Mouse (Mus musculus) liver, embryonic 12.5 days (tissue): ENCODE results near the gene Tchp. TPM values are rescaled to one million over a fixed set of nuclear protein-coding genes. Genes with fewer than 3 reads are reported as not detected.

Experiments used
- ATAC-seq: fragments of 200-750 bp; cut with Nextera tagmentation; 2 replicates; pipeline ENCODE4 v1.8.0; 2017; ENCODE audit warnings: moderate number of reproducible peaks, mild to moderate bottlenecking, moderate library complexity
- H3K27ac ChIP-seq: fragments of 300-500 bp; sonication (generic); 2 replicates; pipeline ENCODE4 v1.5.1; 2016; ENCODE audit warnings: mild to moderate bottlenecking
- H3K27me3 ChIP-seq: fragments of 300-500 bp; sonication (generic); replicated peaks from 2 replicates; pipeline ENCODE4 v1.6.1; 2016; ENCODE audit warnings: mild to moderate bottlenecking, moderate library complexity
- H3K36me3 ChIP-seq: fragments of 300-500 bp; sonication (generic); 2 replicates; pipeline ENCODE4 v1.6.1; 2016; ENCODE audit warnings: mild to moderate bottlenecking, moderate library complexity
- H3K4me1 ChIP-seq: fragments of 300-500 bp; sonication (generic); 2 replicates; pipeline ENCODE4 v1.6.1; 2016
- H3K4me2 ChIP-seq: fragments of 300-500 bp; sonication (generic); 2 replicates; pipeline ENCODE4 v1.6.1; 2016; ENCODE audit warnings: mild to moderate bottlenecking, moderate library complexity
- H3K4me3 ChIP-seq: fragments of 300-500 bp; sonication (generic); 2 replicates; pipeline ENCODE4 v1.5.1; 2016; ENCODE audit warnings: mild to moderate bottlenecking, moderate library complexity
- H3K9ac ChIP-seq: fragments of 300-500 bp; sonication (generic); 2 replicates; pipeline ENCODE4 v1.6.1; 2016; ENCODE audit warnings: mild to moderate bottlenecking, moderate library complexity
- H3K9me3 ChIP-seq: fragments of 300-500 bp; sonication (generic); replicated peaks from 2 replicates; pipeline ENCODE4 v1.6.1; 2016; ENCODE audit warnings: mild to moderate bottlenecking, moderate library complexity
- WGBS: fragments of 180-500 bp; shearing (Covaris S2); methylation state at CpG from one replicate; pipeline ENCODE4 v1.1.7; 2016; ENCODE audit not compliant: insufficient replicate concordance; 5-methylcytosine and 5-hydroxymethylcytosine counted together
- polyA plus RNA-seq: library from polyadenylated mRNA; unstranded; fragments of >200 nt; fragmentation: Nextera tagmentation; extraction: Ambion mirVana; gene quantifications from 2 replicates; pipeline ENCODE4 v1.2.1, GENCODE M21; 2016

Tchp gene
- polyA plus RNA-seq, 1 experiment from 2014 or later: 7.5 TPM

DNA sequence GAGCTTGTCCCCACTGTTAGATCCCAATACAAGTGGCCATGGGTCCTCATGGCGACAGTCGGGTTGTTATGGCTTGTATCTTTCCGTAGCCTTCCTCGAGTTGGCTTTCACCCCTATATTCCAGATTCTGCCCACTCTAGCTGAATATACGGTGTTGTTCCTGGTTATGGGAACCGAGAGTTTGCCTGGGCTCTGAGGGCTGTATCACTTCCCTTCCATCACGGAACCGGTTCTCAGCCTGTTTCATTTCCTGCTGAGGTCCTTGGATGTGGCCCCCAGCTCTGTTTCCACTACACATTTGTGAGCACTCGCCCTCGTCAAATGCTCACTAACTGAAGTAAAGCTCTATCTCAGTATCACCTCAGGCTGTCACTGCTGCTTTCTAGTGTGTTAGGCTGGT, 14.4 kb downstream of the Tchp start:
- H3K9ac ChIP-seq: no peak overlapping the region
- H3K4me2 ChIP-seq: no peak overlapping the region
- no peak for ATAC-seq
- 83% methylated on average over 10 of the region's 10 CpGs for WGBS
- no peaks in the 10 kb centered on the region for H3K9me3 ChIP-seq
- peaks cover 83% of the 10 kb centered on the region for H3K36me3 ChIP-seq
- no peaks in the 10 kb centered on the region for H3K4me1 ChIP-seq
- H3K27me3 ChIP-seq: no peaks in the 10 kb centered on the region
- H3K4me3 ChIP-seq: no peak overlapping the region
- H3K27ac ChIP-seq: no peak overlapping the region

DNA sequence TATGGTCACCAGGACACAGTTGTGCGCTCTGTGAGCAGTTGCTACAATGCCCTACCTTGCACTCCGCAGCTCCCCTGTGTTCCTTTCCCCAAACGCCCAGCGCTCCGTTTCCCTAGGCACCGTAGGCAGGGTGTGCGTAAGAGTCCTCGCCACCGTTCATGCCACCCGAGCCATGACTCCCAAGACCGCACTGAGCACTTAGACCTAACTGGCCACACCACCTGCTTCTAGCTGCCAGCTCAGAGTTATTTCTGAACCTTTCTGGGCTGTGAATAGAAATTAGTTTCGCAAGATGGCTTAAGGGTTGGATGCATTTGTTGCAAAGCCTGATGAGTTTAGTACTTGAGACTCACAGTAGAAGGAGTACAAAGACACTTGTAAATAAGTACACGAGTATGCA, 15.3 kb downstream of the Tchp start:
- H3K27me3 ChIP-seq: no peaks in the 10 kb centered on the region
- no peak for ATAC-seq
- no peak overlapping the region for H3K4me3 ChIP-seq
- H3K27ac ChIP-seq: no peak overlapping the region
- 91% methylated on average over 13 of the region's 13 CpGs for WGBS
- H3K9ac ChIP-seq: no peak overlapping the region
- no peak overlapping the region for H3K4me2 ChIP-seq
- no peaks in the 10 kb centered on the region for H3K9me3 ChIP-seq
- no peaks in the 10 kb centered on the region for H3K4me1 ChIP-seq
- peaks cover 83% of the 10 kb centered on the region for H3K36me3 ChIP-seq

DNA sequence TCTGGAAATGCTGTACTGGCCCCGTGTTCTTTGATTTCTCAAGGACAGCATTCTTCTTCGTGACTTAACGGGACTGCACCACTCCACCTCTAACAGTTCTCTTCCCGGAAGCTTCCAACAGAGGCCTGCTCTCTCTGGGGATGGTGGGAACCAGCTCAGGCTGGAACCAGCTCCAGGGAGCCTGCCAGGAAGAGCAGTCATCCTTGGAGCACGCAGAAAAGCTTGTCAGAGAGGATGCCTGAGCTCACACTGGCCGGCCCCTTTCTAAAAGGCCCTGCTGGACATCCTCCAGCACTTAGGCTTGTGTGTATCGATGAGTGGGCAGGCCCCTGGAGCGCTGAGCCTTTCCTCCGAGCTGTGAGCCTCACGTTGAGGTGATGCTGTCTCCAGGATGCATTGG, 20.6 kb downstream of the Tchp start:
- H3K9me3 ChIP-seq: no peaks in the 10 kb centered on the region
- no peak for ATAC-seq
- WGBS: 87% methylated on average over 10 of the region's 10 CpGs

DNA sequence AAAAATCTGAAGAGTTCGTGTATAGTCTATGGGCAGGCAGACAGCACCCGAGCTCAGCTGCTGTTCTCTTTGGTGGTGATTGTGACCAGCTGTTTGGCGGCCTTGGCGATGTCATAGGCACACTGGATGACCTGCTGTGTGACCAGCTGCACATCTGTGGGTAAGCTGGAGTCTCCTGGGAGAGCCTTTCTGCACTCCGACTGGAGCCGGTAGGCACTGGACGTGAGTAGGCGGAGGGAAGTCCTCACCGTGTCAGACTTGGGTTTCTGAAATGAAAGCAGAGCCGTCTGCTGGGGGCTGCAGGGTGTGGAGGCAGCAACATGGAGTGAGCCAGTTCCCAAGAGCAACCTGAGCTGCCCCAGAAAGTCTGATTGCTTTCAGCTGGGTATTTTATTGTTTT, 22.6 kb downstream of the Tchp start:
- no peaks in the 10 kb centered on the region for H3K9me3 ChIP-seq
- H3K4me3 ChIP-seq: no peak overlapping the region
- H3K4me2 ChIP-seq: no peak overlapping the region
- no peak overlapping the region for H3K9ac ChIP-seq
- H3K27ac ChIP-seq: no peak overlapping the region
- WGBS: 85% methylated on average over 10 of the region's 10 CpGs
- H3K36me3 ChIP-seq: peaks cover 93% of the 10 kb centered on the region
- no peaks in the 10 kb centered on the region for H3K4me1 ChIP-seq
- no peaks in the 10 kb centered on the region for H3K27me3 ChIP-seq
- ATAC-seq: no peak

More for the DNA sequence above, 20.6 kb downstream of the Tchp start:
- H3K9ac ChIP-seq: no peak overlapping the region
- no peaks in the 10 kb centered on the region for H3K27me3 ChIP-seq
- H3K27ac ChIP-seq: no peak overlapping the region
- no peak overlapping the region for H3K4me2 ChIP-seq
- no peaks in the 10 kb centered on the region for H3K4me1 ChIP-seq
- peaks cover 89% of the 10 kb centered on the region for H3K36me3 ChIP-seq
- H3K4me3 ChIP-seq: no peak overlapping the region

DNA sequence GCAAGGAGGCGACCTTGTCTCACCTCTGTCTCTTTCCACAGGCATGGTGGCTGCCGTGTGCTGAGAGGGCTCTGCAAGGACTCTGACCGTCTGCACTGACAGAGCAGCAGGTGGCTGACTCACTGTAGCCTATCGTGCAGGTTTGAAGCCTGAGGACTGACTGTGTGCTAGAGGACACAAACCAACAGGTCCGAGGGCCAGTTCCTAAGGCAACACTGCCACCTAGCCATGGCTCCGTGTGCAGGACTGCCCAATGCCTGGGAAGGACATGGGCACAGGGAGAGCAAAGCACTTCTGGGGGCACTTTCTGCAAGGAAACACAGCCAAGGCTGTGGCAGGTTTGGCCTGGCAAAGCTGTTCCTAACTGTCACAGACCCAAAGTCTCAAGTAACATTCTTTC, 23.9 kb downstream of the Tchp start:
- H3K27me3 ChIP-seq: no peaks in the 10 kb centered on the region
- no peaks in the 10 kb centered on the region for H3K4me1 ChIP-seq
- H3K4me3 ChIP-seq: no peak overlapping the region
- H3K27ac ChIP-seq: no peak overlapping the region
- peaks cover 93% of the 10 kb centered on the region for H3K36me3 ChIP-seq
- WGBS: 69% methylated on average over 6 of the region's 6 CpGs
- H3K9me3 ChIP-seq: no peaks in the 10 kb centered on the region
- no peak overlapping the region for H3K9ac ChIP-seq
- ATAC-seq: no peak
- H3K4me2 ChIP-seq: no peak overlapping the region

DNA sequence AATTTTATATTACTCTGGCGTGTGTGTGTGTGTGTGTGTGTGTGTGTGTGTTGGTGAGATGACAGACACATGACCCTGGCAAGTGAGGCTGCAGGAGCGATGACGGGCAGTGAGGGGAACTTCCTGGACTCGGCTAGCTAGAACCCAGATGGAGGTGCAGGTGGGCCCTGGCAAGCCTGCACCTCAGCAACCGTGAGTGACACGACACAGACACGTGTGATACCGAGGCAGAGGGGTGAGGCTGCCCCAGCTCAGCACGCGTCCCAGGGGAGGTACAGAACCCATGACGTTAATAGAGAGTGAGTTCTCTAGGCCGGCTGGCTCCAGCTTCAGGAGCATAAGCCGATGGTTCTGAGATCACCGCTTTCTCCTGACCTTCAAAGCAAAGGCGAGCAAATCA, 24.4 kb downstream of the Tchp start:
- no peak overlapping the region for H3K4me3 ChIP-seq
- ATAC-seq: no peak
- no peaks in the 10 kb centered on the region for H3K27me3 ChIP-seq
- peaks cover 97% of the 10 kb centered on the region for H3K36me3 ChIP-seq
- no peak overlapping the region for H3K9ac ChIP-seq
- no peaks in the 10 kb centered on the region for H3K9me3 ChIP-seq
- WGBS: 87% methylated on average over 15 of the region's 15 CpGs
- no peak overlapping the region for H3K27ac ChIP-seq
- no peak overlapping the region for H3K4me2 ChIP-seq
- no peaks in the 10 kb centered on the region for H3K4me1 ChIP-seq

DNA sequence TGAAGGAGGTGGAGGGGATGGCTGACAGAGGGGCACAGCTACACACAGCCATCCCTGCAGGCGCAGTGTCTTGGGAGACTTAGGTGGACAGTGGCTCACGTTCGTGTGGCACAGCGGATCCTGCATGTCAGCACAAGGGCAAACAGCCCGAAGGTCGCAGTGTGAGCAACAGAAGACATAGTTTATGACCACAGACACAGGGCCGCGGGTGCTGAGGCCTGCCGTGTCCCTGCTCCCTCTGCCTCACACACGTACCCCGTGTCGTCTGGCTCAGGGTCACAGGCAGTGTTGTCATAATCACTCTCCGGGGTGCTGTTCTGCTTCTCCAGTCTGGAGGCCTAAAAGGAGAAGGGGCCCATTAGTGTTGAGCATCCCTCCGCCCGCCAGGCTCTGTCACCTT, 26.0 kb downstream of the Tchp start:
- ATAC-seq: no peak
- Histone ChIP-seq H3K27me3 (no peaks in the 10 kb centered on the region), H3K4me2 (no peak overlapping the region), H3K9me3 (no peaks in the 10 kb centered on the region), H3K36me3 (peaks cover 97% of the 10 kb centered on the region), H3K4me1 (peaks cover 5% of the 10 kb centered on the region; the same call in 1 of the 2 replicates), H3K27ac (no peak overlapping the region), H3K9ac (no peak overlapping the region), H3K4me3 (no peak overlapping the region)
- 89% methylated on average over 15 of the region's 15 CpGs for WGBS

DNA sequence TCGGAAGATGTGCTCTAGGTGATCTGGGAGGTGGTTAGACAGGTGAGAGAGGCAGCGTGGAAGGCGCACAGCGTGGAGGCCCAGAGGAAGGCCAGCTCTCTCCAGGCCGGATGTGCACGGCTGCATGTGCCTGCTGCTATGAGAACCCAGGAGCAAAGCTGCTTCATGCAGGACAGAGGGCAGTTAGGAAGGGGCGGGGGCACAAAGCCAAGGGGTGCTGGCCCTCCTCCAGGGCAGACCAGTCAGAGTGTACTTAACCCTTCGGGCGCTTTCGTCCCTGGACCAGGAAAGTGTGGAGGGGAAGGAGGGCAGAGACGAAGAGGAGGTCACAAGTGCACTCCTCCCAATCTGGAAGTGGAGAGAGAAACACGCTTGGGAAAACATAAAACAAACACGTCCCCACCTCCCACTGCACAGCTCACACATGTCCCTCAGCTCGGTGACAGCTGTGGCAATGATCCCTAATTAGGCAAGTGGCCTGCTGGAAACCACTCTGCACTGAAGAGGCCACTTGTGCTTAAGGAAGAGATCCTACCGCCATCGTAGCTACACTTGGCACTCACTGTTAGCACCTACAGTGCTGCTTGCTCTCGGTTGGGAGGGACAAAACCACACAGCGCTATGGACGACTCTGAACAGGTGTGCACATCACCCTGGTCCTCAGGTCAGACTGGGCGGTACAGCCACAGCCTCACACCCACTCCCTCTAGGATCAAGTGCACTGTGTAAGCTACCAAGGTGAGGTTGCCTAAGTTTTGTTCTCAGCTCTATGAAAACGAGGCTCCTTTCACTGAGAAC, 29.7 kb downstream of the Tchp start:
- Histone ChIP-seq H3K36me3 (peaks cover 96% of the 10 kb centered on the region), H3K4me2 (no peak overlapping the region), H3K4me3 (no peak overlapping the region), H3K9ac (no peak overlapping the region), H3K9me3 (no peaks in the 10 kb centered on the region), H3K27ac (no peak overlapping the region; the same call in 1 of the 2 replicates), H3K27me3 (no peaks in the 10 kb centered on the region), H3K4me1 (peaks cover 9% of the 10 kb centered on the region; the same call in 1 of the 2 replicates)
- no peak for ATAC-seq
- 85% methylated on average over 21 of the region's 21 CpGs for WGBS

DNA sequence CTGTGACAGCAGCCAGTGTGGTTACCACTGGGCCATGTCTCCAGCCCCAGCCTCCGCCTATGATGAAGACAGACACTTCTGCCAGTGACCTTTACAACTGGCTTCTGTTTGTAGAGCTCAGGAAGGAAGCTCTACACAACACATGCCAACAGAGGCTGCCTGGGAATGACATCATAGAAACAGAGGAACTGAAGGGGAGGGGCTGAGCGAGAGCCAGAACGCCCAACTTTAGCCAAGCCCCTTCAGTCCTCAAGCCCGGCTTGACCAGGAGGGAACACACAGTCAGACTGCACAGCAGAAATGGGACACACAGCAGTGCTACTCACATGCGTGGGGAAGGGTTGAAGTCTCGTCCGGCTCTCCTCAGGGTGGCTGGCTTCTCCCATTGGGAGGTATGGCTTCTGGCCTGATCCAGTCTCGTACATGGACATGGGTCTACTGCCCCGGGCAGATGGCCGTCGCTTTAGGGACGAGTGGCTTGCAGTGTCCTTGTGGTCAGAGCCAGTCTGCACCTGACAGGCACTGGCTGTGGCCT, 31.2 kb downstream of the Tchp start:
- H3K9ac ChIP-seq: no peak overlapping the region
- H3K27me3 ChIP-seq: no peaks in the 10 kb centered on the region
- H3K36me3 ChIP-seq: peaks cover 96% of the 10 kb centered on the region
- peaks cover 9% of the 10 kb centered on the region; the same call in 1 of the 2 replicates for H3K4me1 ChIP-seq
- no peak overlapping the region for H3K4me3 ChIP-seq
- H3K27ac ChIP-seq: no peak overlapping the region
- no peak overlapping the region for H3K4me2 ChIP-seq
- WGBS: 79% methylated on average over 12 of the region's 12 CpGs
- no peaks in the 10 kb centered on the region for H3K9me3 ChIP-seq
- ATAC-seq: peak; percentile 15; the same call in 1 of the 2 replicates

DNA sequence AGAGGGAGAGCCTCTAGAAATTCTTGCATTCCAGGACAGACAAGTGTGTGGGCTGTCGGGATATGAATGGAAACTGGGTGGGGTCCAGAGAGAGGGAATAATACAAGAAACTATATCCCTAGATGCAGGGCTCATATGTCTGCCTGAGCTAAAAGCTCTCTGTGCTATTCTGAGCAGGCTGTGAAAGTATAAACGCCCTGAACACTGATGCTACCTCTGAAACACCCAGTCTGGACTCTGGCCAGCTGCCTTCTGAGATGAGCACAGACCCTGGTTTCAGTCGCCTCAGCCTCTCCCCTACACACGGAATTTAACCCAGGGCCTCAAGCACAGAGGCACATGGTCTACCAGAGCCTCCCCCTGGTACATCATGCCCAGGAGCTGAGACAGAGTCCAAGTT, 33.0 kb downstream of the Tchp start:
- no peak overlapping the region for H3K4me3 ChIP-seq
- no peak overlapping the region for H3K27ac ChIP-seq
- 73% methylated on average over 4 of the region's 4 CpGs for WGBS
- no peak overlapping the region for H3K4me2 ChIP-seq
- H3K27me3 ChIP-seq: no peaks in the 10 kb centered on the region
- no peak overlapping the region for H3K9ac ChIP-seq
- ATAC-seq: no peak
- peaks cover 98% of the 10 kb centered on the region for H3K36me3 ChIP-seq
- peaks cover 9% of the 10 kb centered on the region; the same call in 1 of the 2 replicates for H3K4me1 ChIP-seq
- no peaks in the 10 kb centered on the region for H3K9me3 ChIP-seq

DNA sequence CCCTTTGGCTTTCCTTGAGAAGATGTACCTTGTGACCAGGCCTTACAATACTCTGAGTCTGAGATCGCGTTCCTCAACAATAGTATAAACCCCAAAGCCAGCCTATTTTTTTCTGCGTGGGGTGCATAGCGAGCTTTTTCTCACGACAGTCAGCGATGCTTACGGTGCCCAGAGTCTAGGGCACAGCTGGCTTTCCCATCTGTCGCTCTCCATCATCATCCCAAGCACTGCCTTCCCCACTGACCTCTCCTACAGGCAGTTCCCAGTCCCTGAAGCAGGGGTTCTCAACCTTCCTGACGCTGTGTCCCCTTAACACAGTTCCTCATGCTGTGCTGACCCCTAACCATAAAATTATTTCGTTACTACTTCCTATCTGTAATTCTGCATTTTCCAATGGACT, 35.0 kb downstream of the Tchp start:
- H3K9ac ChIP-seq: no peak overlapping the region
- peaks cover 9% of the 10 kb centered on the region; the same call in 1 of the 2 replicates for H3K4me1 ChIP-seq
- no peak overlapping the region for H3K27ac ChIP-seq
- no peak overlapping the region for H3K4me2 ChIP-seq
- 89% methylated on average over 10 of the region's 10 CpGs for WGBS
- peaks cover 92% of the 10 kb centered on the region for H3K36me3 ChIP-seq
- no peaks in the 10 kb centered on the region for H3K9me3 ChIP-seq
- H3K27me3 ChIP-seq: no peaks in the 10 kb centered on the region
- H3K4me3 ChIP-seq: no peak overlapping the region
- ATAC-seq: no peak

DNA sequence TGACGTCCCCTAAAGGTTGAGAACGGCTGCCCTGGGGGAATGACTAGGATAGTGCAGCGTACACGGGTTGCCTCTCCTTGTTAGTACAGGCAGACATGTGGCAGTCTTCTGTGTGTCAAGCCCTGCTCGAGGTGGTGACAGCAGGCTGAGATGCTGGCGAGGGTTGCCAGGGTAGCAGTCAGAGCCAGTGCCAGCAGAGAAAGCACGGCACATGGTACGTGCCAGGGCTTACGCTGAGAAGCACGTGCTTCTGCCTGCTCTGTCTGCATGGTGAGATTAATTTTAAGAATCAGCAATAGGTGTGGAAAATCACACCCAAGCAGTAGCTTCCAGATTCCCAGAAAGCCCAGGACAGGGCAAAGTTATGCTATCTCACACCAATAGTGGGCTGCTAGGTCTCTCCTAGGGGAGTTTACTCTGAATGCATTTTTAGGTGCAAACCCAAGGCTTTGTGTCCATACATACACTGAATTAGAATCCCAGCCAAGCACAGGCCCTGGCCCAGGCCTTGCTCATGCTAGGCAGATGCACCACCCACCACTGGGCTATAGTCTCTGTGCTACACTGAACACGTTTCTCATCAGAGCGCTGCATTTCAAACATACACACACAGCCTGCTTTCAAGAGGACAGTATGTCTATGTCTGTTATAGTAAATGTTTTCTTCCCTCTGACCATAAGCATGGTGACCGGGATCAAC, 35.6 kb downstream of the Tchp start:
- Histone ChIP-seq H3K27me3 (no peaks in the 10 kb centered on the region), H3K4me1 (peaks cover 9% of the 10 kb centered on the region; the same call in 1 of the 2 replicates), H3K9me3 (no peaks in the 10 kb centered on the region), H3K36me3 (peaks cover 92% of the 10 kb centered on the region), H3K4me2 (no peak overlapping the region), H3K4me3 (no peak overlapping the region), H3K9ac (no peak overlapping the region), H3K27ac (no peak overlapping the region)
- 89% methylated on average over 13 of the region's 13 CpGs for WGBS
- no peak for ATAC-seq
